Mouse (Mus musculus) megakaryocyte-erythroid progenitor cell, adult 5-6 weeks (primary cell): ENCODE measurements around the gene Slc35a2. TPM values are rescaled to one million over a fixed set of nuclear protein-coding genes. Genes with fewer than 3 reads are reported as not detected.
"Not testable (repeated sequence)": the region's sequence is repeated elsewhere in the genome, so short reads cannot be mapped to it uniquely, and the experiment has no call there.

ENCODE experiments used
- ATAC-seq: replicated peaks from 2 replicates; pipeline ENCODE4 v1.8.0; 2016; ENCODE audit warnings: mild to moderate bottlenecking, inconsistent platforms; ENCODE audit not compliant: severe bottlenecking, poor library complexity, low FRiP score, low TSS enrichment
- total RNA-seq, 2 experiments: library from RNA; stranded (forward) in 1 of 2; stranded (reverse) in 1 of 2; fragments of 200-1000, 215-1000 nt in 1 of 2; fragments of >200 nt in 1 of 2; fragmentation: Nextera tagmentation in 1 of 2; gene quantifications; 2 replicates each; pipeline ENCODE4 v1.2.3; 2014 to 2017

Gene Slc35a2
- total RNA-seq, 2 experiments from 2014 or later = 9.8 to 19.3 TPM

- ATAC-seq = peak; percentile 98
Observed at GRCm38 (mm10) chrX:7898880-7899874, 15.3 kb downstream of the Slc35a2 start, which contains the start of the genes Pqbp1 and Timm17b. TSS of gene Pqbp1 (minus strand) at chrX:7899269. TSS of gene Timm17b (plus strand) at chrX:7899357.

DNA sequence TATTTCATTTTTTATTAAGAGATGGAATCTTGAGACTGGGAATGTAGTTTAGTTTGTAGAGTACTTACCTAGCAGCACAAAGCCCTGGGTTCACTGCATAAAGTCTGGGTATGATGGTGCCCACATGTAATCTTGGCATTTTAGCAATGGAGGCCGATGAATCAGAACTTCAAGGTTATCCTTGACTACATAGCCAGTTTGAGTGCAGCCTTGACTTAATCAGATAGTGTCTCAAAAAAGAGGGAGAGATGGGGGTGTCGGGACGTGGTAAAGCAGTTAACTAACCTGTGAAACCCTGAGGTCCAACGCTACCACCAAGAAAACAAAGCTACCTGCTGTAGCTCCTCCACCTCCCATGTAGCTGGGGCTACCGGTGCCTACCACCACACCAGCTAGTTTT lies 20.6 kb downstream of the Slc35a2 start:
- no peak for ATAC-seq

DNA sequence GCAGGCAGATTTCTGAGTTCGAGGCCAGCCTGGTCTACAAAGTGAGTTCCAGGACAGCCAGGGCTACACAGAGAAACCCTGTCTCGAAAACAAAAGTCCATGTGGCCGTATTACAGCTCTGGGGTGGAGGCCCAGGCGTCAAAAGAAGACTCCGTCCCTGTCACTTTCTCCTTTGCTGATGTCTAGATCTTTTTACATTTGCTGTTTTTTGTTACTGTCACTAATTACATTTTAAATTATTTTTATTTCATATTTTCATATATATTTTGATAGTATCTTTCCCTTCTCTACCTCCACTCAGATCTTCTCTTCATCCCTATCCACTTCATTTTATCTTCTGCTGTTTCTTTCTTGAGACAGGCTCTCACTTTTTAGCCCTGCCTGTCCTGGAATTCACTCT lies 23.9 kb downstream of the Slc35a2 start, which contains the start of gene Gm10491:
Gm10491 (minus strand) TSS at position 101 of the 400 bp plus-strand sequence.
- ATAC-seq = no peak

GRCm38 (mm10) chrX:7909242-7909641 lies 25.4 kb downstream of the Slc35a2 start, which contains the start of gene Gm10490:
TSS of gene Gm10490 (plus strand) at chrX:7909542.
- ATAC-seq = not testable (repeated sequence)

- no peak for ATAC-seq
Observed at GRCm38 (mm10) chrX:7910473-7910872, 26.6 kb downstream of the Slc35a2 start.

- peak; percentile 82 for ATAC-seq
Observed at GRCm38 (mm10) chrX:7915669-7916068, 31.8 kb downstream of the Slc35a2 start.

DNA sequence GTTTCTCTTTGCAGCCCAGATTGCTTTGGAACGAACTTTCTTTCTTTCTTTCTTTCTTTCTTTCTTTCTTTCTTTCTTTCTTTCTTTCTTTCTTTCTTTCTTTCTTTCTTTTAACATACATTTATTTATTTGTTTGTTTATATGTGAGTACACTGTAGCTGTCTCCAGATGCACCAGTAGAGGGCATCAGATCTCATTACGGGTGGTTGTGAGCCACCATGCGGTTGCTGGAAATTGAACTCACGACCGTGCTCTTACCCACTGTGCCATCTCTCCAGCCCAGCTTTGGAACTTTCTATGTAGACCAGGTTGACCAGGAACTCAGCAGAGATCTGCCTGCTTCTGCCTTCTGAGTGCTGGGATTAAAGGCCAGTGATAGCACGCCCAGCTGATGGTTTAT lies 34.1 kb downstream of the Slc35a2 start:
- ATAC-seq = not testable (repeated sequence)

DNA sequence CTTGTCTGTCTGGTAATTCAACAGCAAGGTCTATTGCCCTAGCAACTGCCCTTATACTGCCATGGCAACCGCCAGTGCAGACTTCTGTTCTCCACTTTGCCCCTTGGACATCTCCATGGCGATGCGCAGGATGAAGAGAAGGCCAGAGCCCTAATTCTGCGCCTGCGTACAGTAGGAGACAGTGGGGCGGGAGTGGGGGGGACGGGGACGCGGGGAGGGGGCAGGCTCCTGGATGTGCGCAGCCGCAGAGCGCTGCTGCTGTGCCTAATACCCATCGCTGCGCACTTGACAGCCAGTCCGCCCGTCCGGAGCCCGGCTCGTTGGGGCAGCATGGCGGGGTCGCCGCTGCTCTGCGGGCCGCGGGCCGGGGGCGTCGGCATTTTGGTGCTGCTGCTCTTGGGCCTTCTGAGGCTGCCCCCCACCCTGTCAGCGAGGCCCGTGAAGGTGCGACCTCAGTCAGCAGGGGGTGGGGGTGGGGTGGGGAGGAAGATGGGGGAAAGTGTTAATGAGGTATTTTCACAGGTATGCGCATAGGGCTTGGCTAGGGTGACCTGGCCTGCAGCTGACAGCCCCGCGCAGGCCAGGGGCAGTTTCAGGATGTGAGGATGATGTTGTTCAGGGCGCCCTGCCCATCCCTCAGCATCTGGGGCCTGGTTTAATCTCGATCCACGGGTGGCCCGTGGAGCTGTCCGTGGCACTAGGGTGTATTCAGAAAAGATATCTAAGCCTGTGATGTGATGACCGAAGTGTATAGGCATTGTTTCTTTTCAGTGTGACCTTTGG lies 36.0 kb downstream of the Slc35a2 start, which contains the start of gene Pcsk1n:
Pcsk1n (plus strand) TSS at position 222 of the 783 bp plus-strand sequence.
- ATAC-seq = no peak

DNA sequence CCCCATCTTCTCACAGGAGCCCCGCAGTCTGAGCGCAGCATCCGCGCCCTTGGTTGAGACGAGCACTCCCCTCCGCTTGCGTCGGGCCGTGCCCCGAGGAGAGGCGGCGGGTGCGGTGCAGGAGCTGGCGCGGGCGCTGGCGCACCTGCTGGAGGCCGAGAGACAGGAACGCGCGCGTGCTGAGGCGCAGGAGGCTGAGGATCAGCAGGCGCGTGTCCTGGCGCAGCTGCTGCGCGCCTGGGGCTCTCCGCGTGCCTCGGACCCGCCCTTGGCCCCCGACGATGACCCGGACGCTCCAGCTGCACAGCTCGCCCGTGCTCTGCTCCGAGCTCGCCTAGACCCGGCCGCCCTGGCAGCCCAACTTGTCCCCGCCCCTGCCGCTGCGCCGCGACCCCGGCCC lies 38.2 kb downstream of the Slc35a2 start:
- ATAC-seq = no peak

GRCm38 (mm10) chrX:7926266-7926665 lies 42.4 kb downstream of the Slc35a2 start:
- no peak for ATAC-seq

DNA sequence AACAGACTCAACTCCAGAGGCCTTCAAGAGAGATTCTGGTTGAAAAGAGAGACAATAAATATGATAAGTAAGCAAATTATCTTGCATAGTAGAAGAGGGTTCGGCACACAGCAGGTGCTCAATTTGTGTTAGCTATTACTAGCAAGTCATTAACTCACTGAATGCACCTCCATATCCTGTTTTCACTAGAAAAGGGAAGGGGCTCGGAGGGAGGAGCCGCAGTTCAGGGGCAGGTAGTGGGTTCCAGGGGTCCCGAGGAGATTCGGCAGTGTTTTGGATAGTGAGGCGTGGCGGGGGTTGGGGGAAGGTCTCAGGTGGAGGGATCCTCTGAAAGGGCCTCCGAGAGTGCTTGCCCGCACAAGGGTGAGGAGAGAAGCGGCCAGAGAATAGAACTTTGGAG lies 43.3 kb downstream of the Slc35a2 start:
- ATAC-seq = no peak

GRCm38 (mm10) chrX:7928270-7928790 lies 44.5 kb downstream of the Slc35a2 start, which contains the start of gene Eras:
TSS of gene Eras (minus strand) at chrX:7928607.
- ATAC-seq = no peak

DNA sequence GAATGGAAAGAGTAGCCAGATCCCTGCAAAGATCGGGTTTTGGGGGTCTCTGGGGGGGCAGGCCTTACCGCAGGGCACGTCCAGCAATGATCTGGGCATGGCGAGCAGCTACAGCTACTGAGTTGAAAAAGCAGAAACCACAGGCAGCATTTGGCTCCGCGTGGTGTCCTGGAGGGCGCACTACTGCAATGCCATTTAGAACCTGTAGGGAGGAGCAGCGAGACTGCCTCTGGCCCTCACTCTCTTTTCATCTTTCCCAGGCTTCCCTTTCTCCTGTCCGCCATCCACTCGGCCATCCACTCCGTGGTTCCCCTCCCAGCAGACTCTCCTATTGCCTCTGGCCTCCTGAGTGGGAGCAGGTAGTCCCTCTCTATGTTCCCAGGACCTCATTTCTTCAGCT lies 53.0 kb downstream of the Slc35a2 start:
- peak; percentile 77 for ATAC-seq

DNA sequence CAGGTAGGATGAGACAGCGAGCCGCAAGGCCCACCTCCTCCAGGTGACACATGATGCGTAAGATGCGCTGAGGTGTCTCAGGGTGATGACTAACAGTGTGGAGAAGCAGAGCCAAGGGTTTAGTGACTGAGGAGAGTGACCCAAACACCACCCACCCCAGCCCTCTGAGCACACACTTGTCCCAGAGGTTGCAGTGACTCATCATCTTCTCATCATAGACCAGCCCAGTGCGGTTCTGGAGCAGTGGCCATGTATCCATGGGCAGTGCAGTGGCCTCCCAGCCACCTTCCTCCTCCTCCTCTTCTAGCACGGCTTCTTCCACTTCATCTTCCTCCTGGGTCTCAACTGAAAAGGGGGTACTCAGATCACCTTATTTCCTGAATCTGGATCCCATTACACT lies 53.8 kb downstream of the Slc35a2 start:
- no peak for ATAC-seq

Other genes starting within 250 kb of the Slc35a2 start
- 0.52 TPM in 1 of 2 replicates, not detected in the other for gene Syp, start 245.6 kb upstream of the Slc35a2 start, total RNA-seq (2014; fragmentation: Nextera tagmentation)
- gene Syp, start 245.6 kb upstream of the Slc35a2 start, total RNA-seq (2017) = 0.72 TPM in 1 of 2 replicates, not detected in the other
- gene Prickle3, start 226.8 kb upstream of the Slc35a2 start, total RNA-seq (2014; fragmentation: Nextera tagmentation) = 4.7 and 7.8 TPM in 2 replicates
- gene Prickle3, start 226.8 kb upstream of the Slc35a2 start, total RNA-seq (2017) = 0.99 and 1.7 TPM in 2 replicates
- 82.2 and 98.3 TPM in 2 replicates for gene Plp2, start 212.6 kb upstream of the Slc35a2 start, total RNA-seq (2014; fragmentation: Nextera tagmentation)
- 26.5 and 29.9 TPM in 2 replicates for gene Plp2, start 212.6 kb upstream of the Slc35a2 start, total RNA-seq (2017)
- gene Magix, start 202.8 kb upstream of the Slc35a2 start, total RNA-seq (2014; fragmentation: Nextera tagmentation) = 0.17 TPM in 1 of 2 replicates, not detected in the other
- gene Magix, start 202.8 kb upstream of the Slc35a2 start, total RNA-seq (2017) = not detected in 2 replicates
- gene Gpkow, start 186.9 kb upstream of the Slc35a2 start, total RNA-seq (2014; fragmentation: Nextera tagmentation) = 28.3 and 53.3 TPM in 2 replicates
- 20.6 and 31.1 TPM in 2 replicates for gene Gpkow, start 186.9 kb upstream of the Slc35a2 start, total RNA-seq (2017)
- gene Wdr45, start 169.7 kb upstream of the Slc35a2 start, total RNA-seq (2014; fragmentation: Nextera tagmentation) = 20.5 and 36.9 TPM in 2 replicates
- 20.2 and 23.8 TPM in 2 replicates for gene Wdr45, start 169.7 kb upstream of the Slc35a2 start, total RNA-seq (2017)
- not detected in 2 replicates for gene Gm45208, start 161.8 kb upstream of the Slc35a2 start, total RNA-seq (2014; fragmentation: Nextera tagmentation)
- not detected in 2 replicates for gene Gm45208, start 161.8 kb upstream of the Slc35a2 start, total RNA-seq (2017)
- gene Praf2, start 155.6 kb upstream of the Slc35a2 start, total RNA-seq (2014; fragmentation: Nextera tagmentation) = 4.9 and 8.1 TPM in 2 replicates
- gene Praf2, start 155.6 kb upstream of the Slc35a2 start, total RNA-seq (2017) = 1.4 and 6.6 TPM in 2 replicates
- 0.74 and 2.3 TPM in 2 replicates for gene Ccdc120, start 133.1 kb upstream of the Slc35a2 start, total RNA-seq (2014; fragmentation: Nextera tagmentation)
- 1.4 and 2.2 TPM in 2 replicates for gene Ccdc120, start 133.1 kb upstream of the Slc35a2 start, total RNA-seq (2017)
- gene Tfe3, start 121.5 kb upstream of the Slc35a2 start, total RNA-seq (2014; fragmentation: Nextera tagmentation) = 33.5 and 36.5 TPM in 2 replicates
- gene Tfe3, start 121.5 kb upstream of the Slc35a2 start, total RNA-seq (2017) = 10.4 and 15.0 TPM in 2 replicates
- 64.4 and 98.4 TPM in 2 replicates for gene Gripap1, start 94.3 kb upstream of the Slc35a2 start, total RNA-seq (2014; fragmentation: Nextera tagmentation)
- 78.9 and 102 TPM in 2 replicates for gene Gripap1, start 94.3 kb upstream of the Slc35a2 start, total RNA-seq (2017)
- 0.55 and 2.2 TPM in 2 replicates for gene Kcnd1, start 61.7 kb upstream of the Slc35a2 start, total RNA-seq (2014; fragmentation: Nextera tagmentation)
- 1.9 and 2.2 TPM in 2 replicates for gene Kcnd1, start 61.7 kb upstream of the Slc35a2 start, total RNA-seq (2017)
- 59.5 and 83.5 TPM in 2 replicates for gene Otud5, start 42.7 kb upstream of the Slc35a2 start, total RNA-seq (2014; fragmentation: Nextera tagmentation)
- gene Otud5, start 42.7 kb upstream of the Slc35a2 start, total RNA-seq (2017) = 50.0 and 64.6 TPM in 2 replicates
- 11.4 and 16.2 TPM in 2 replicates for gene Pim2, start 5.8 kb upstream of the Slc35a2 start, total RNA-seq (2014; fragmentation: Nextera tagmentation)
- 2.1 and 2.2 TPM in 2 replicates for gene Pim2, start 5.8 kb upstream of the Slc35a2 start, total RNA-seq (2017)
- gene Pqbp1, start 15.2 kb downstream of the Slc35a2 start, total RNA-seq (2014; fragmentation: Nextera tagmentation) = 46.8 and 81.9 TPM in 2 replicates
- 176 and 188 TPM in 2 replicates for gene Pqbp1, start 15.2 kb downstream of the Slc35a2 start, total RNA-seq (2017)
- 71.7 and 112 TPM in 2 replicates for gene Timm17b, start 15.3 kb downstream of the Slc35a2 start, total RNA-seq (2014; fragmentation: Nextera tagmentation)
- 61.4 and 61.5 TPM in 2 replicates for gene Timm17b, start 15.3 kb downstream of the Slc35a2 start, total RNA-seq (2017)
- gene Gm10491, start 23.8 kb downstream of the Slc35a2 start, total RNA-seq (2014; fragmentation: Nextera tagmentation) = not detected in 2 replicates
- not detected in 2 replicates for gene Gm10491, start 23.8 kb downstream of the Slc35a2 start, total RNA-seq (2017)
- gene Gm10490, start 25.5 kb downstream of the Slc35a2 start, total RNA-seq (2014; fragmentation: Nextera tagmentation) = not detected in 2 replicates
- not detected in 2 replicates for gene Gm10490, start 25.5 kb downstream of the Slc35a2 start, total RNA-seq (2017)
- gene Pcsk1n, start 35.8 kb downstream of the Slc35a2 start, total RNA-seq (2014; fragmentation: Nextera tagmentation) = not detected in 2 replicates
- gene Pcsk1n, start 35.8 kb downstream of the Slc35a2 start, total RNA-seq (2017) = not detected in 2 replicates
- gene Eras, start 44.6 kb downstream of the Slc35a2 start, total RNA-seq (2014; fragmentation: Nextera tagmentation) = not detected in 2 replicates
- not detected in 2 replicates for gene Eras, start 44.6 kb downstream of the Slc35a2 start, total RNA-seq (2017)
- gene Hdac6, start 63.9 kb downstream of the Slc35a2 start, total RNA-seq (2014; fragmentation: Nextera tagmentation) = 9.8 and 9.9 TPM in 2 replicates
- gene Hdac6, start 63.9 kb downstream of the Slc35a2 start, total RNA-seq (2017) = 9.1 and 11.8 TPM in 2 replicates
- gene Gata1, start 94.0 kb downstream of the Slc35a2 start, total RNA-seq (2014; fragmentation: Nextera tagmentation) = 187 and 213 TPM in 2 replicates
- 134 and 145 TPM in 2 replicates for gene Gata1, start 94.0 kb downstream of the Slc35a2 start, total RNA-seq (2017)
- gene Glod5, start 134.5 kb downstream of the Slc35a2 start, total RNA-seq (2014; fragmentation: Nextera tagmentation) = not detected in 2 replicates
- not detected in 2 replicates for gene Glod5, start 134.5 kb downstream of the Slc35a2 start, total RNA-seq (2017)
- gene Suv39h1, start 190.7 kb downstream of the Slc35a2 start, total RNA-seq (2014; fragmentation: Nextera tagmentation) = 79.0 and 89.2 TPM in 2 replicates
- 68.2 and 84.3 TPM in 2 replicates for gene Suv39h1, start 190.7 kb downstream of the Slc35a2 start, total RNA-seq (2017)
- 39.5 and 46.0 TPM in 2 replicates for gene Was, start 206.5 kb downstream of the Slc35a2 start, total RNA-seq (2014; fragmentation: Nextera tagmentation)
- 56.1 and 61.3 TPM in 2 replicates for gene Was, start 206.5 kb downstream of the Slc35a2 start, total RNA-seq (2017)
- 23.0 TPM in 2 replicates for gene Wdr13, start 248.9 kb downstream of the Slc35a2 start, total RNA-seq (2014; fragmentation: Nextera tagmentation)
- 14.9 and 26.6 TPM in 2 replicates for gene Wdr13, start 248.9 kb downstream of the Slc35a2 start, total RNA-seq (2017)